Mouse (Mus musculus): ENCODE results near the gene Lhx3. TPM values are rescaled to one million over a fixed set of nuclear protein-coding genes. Genes with fewer than 3 reads are reported as not detected.

The Lhx3 gene
- total RNA-seq (2014; rRNA removed) (0.38 TPM in 1 of 2 replicates, not detected in the other), polyA plus RNA-seq (2015; fragmentation: Nextera tagmentation; extraction: Ambion mirVana) (0.12 TPM in 1 of 2 replicates, not detected in the other)

GRCm38 (mm10) chr2:26208126-26208789, at the start of gene Lhx3:
Gene Lhx3 (minus strand): TSS chr2:26208289.
- H3K36me3 ChIP-seq (ENCODE audit: insufficient read depth, low read length): peaks cover 36% of the 10 kb centered on the region
- 0 out of 2 replicates have a peak, but pooled peaks cover 6% of the 10 kb centered on the region for H3K4me1 ChIP-seq (ENCODE audit: insufficient read depth, low read length)
- DNase-seq (ENCODE audit: low spot score) (peak; percentile 66), ATAC-seq (ENCODE audit: low FRiP score) (peak; percentile 38; the same call in 1 of the 2 replicates)
- no peak for TF ChIP-seq CTCF (IDR thresholded peaks at IDR 0.05)
- peaks cover 47% of the 10 kb centered on the region for H3K27me3 ChIP-seq (ENCODE audit: insufficient read depth, low read length)
- H3K4me2 ChIP-seq (ENCODE audit: low read depth, low read length, poor library complexity, severe bottlenecking): no peak within 1 kb of the TSS
- no peak within 1 kb of the TSS for H3K27ac ChIP-seq (ENCODE audit: low read depth, low read length)
- 17% methylated on average over 19 of the region's 19 CpGs for WGBS
- no peak within 1 kb of the TSS for H3K9ac ChIP-seq (replicated peaks; ENCODE audit: low read length, poor library complexity, severe bottlenecking)
- no peak within 1 kb of the TSS for H3K4me3 ChIP-seq (ENCODE audit: low read depth, low read length)
- H3K9me3 ChIP-seq (ENCODE audit: low read length): no peaks in the 10 kb centered on the region

DNA sequence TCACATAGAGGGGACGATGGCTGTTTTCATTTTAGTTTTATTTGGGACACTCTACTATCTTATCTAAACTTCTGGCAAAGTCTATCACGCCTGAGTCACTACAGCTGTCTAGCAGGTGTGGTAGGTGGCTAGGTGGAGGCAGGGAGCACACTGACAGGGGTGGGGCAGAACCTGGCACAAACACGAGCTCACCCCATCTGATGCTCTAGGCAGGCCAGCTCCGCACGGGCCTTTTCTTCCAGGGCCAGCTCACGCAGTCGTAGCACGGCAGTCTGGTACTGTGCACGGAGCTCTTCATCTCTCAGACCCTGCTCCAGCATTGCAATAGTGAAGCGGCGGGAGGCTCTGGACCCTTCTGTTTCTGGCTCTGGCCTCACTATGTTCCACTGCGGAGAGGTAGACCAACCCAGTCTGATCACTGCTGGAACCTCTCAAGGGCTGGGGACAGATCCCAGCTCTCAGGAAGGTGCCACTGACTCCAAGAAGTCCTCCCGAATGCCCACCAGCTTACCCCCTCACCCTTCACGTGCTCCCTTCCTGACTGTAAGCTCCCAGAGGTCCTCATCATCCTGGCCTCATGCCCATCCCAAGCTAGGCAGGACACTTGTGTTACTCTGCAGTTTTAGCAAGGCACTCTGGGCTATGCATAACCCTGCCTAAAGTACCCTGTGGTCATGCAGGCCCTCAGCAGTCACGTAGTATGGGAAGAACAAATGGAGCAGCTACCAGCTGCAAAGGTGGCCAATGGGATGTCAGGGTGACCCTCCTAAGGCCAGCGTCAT, 49.4 kb upstream of the Lhx3 start:
- DNase-seq (ENCODE audit: low spot score) (no peak), ATAC-seq (ENCODE audit: low FRiP score) (no peak)
- Histone ChIP-seq H3K9me3 (ENCODE audit: low read length) (no peaks in the 10 kb centered on the region), H3K36me3 (ENCODE audit: insufficient read depth, low read length) (no peaks in the 10 kb centered on the region), H3K4me2 (ENCODE audit: low read depth, low read length, poor library complexity, severe bottlenecking) (no peak overlapping the region), H3K27ac (ENCODE audit: low read depth, low read length) (no peak overlapping the region), H3K27me3 (ENCODE audit: insufficient read depth, low read length) (no peaks in the 10 kb centered on the region), H3K9ac (replicated peaks; ENCODE audit: low read length, poor library complexity, severe bottlenecking) (no peak overlapping the region), H3K4me1 (ENCODE audit: insufficient read depth, low read length) (no peaks in the 10 kb centered on the region), H3K4me3 (ENCODE audit: low read depth, low read length) (no peak overlapping the region)
- no peak for TF ChIP-seq CTCF (IDR thresholded peaks at IDR 0.05)
- WGBS: 89% methylated on average over 16 of the region's 16 CpGs

GRCm38 (mm10) chr2:26254816-26255215, 46.7 kb upstream of the Lhx3 start:
- 42% methylated on average over 4 of the region's 4 CpGs for WGBS
- H3K4me1 ChIP-seq (ENCODE audit: insufficient read depth, low read length): no peaks in the 10 kb centered on the region
- no peak overlapping the region for H3K9ac ChIP-seq (replicated peaks; ENCODE audit: low read length, poor library complexity, severe bottlenecking)
- no peak for TF ChIP-seq CTCF (IDR thresholded peaks at IDR 0.05)
- no peaks in the 10 kb centered on the region for H3K9me3 ChIP-seq (ENCODE audit: low read length)
- DNase-seq (ENCODE audit: low spot score) (peak; percentile 25), ATAC-seq (ENCODE audit: low FRiP score) (no peak)
- H3K27ac ChIP-seq (ENCODE audit: low read depth, low read length): no peak overlapping the region
- no peaks in the 10 kb centered on the region for H3K27me3 ChIP-seq (ENCODE audit: insufficient read depth, low read length)
- H3K4me3 ChIP-seq (ENCODE audit: low read depth, low read length): no peak overlapping the region
- no peak overlapping the region for H3K4me2 ChIP-seq (ENCODE audit: low read depth, low read length, poor library complexity, severe bottlenecking)
- no peaks in the 10 kb centered on the region for H3K36me3 ChIP-seq (ENCODE audit: insufficient read depth, low read length)

DNA sequence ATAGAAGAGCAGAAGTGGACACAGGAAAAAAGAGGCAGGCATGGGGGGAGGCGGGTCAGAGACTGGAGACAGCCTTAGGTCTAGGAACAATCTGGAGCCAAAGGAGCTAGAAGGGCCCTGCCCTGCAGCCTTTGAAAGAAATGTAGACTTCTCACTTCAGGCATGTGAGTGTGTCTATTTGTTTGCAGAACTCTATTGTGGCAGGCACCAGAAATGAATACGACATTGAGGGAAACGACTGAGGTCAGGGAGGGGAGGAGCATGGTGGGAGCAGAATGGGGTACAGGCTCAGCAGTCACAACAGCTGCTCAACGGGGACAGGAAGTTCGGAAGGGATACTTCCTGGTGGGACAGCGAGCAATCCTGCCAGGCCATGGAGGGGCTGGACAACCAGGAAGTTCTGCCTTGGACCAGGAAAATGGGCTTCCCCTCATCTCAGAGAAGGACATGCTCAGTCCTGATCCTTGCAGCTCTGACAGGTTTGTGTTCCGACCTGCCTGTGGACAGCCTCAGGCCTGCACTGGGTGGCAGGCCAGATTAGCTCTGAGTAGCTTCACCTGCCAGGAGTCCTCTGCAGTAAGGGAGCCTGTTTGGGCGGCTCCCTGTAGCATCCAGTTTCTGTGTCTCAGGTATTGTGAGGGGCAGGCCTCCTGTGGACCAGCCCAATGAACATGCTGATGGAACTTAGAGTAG, 44.6 kb upstream of the Lhx3 start:
- H3K4me3 ChIP-seq (ENCODE audit: low read depth, low read length): no peak overlapping the region
- H3K27me3 ChIP-seq (ENCODE audit: insufficient read depth, low read length): no peaks in the 10 kb centered on the region
- no peak overlapping the region for H3K4me2 ChIP-seq (ENCODE audit: low read depth, low read length, poor library complexity, severe bottlenecking)
- DNase-seq (ENCODE audit: low spot score) (no peak), ATAC-seq (ENCODE audit: low FRiP score) (no peak)
- H3K9me3 ChIP-seq (ENCODE audit: low read length): no peaks in the 10 kb centered on the region
- H3K36me3 ChIP-seq (ENCODE audit: insufficient read depth, low read length): no peaks in the 10 kb centered on the region
- H3K4me1 ChIP-seq (ENCODE audit: insufficient read depth, low read length): no peaks in the 10 kb centered on the region
- H3K27ac ChIP-seq (ENCODE audit: low read depth, low read length): no peak overlapping the region
- no peak for TF ChIP-seq CTCF (IDR thresholded peaks at IDR 0.05)
- WGBS: 71% methylated on average over 8 of the region's 8 CpGs
- no peak overlapping the region for H3K9ac ChIP-seq (replicated peaks; ENCODE audit: low read length, poor library complexity, severe bottlenecking)

- no peak for ATAC-seq (ENCODE audit: low FRiP score)
- 66% methylated on average over 3 of the region's 3 CpGs for WGBS
Observed at GRCm38 (mm10) chr2:26247531-26247930, 39.4 kb upstream of the Lhx3 start.

More at GRCm38 (mm10) chr2:26247531-26247930, 39.4 kb upstream of the Lhx3 start:
- no peak for DNase-seq (ENCODE audit: low spot score)
- Histone ChIP-seq H3K4me1 (ENCODE audit: insufficient read depth, low read length) (no peaks in the 10 kb centered on the region), H3K9me3 (ENCODE audit: low read length) (no peaks in the 10 kb centered on the region), H3K4me2 (ENCODE audit: low read depth, low read length, poor library complexity, severe bottlenecking) (no peak overlapping the region), H3K9ac (replicated peaks; ENCODE audit: low read length, poor library complexity, severe bottlenecking) (no peak overlapping the region), H3K4me3 (ENCODE audit: low read depth, low read length) (no peak overlapping the region), H3K36me3 (ENCODE audit: insufficient read depth, low read length) (no peaks in the 10 kb centered on the region), H3K27ac (ENCODE audit: low read depth, low read length) (no peak overlapping the region), H3K27me3 (ENCODE audit: insufficient read depth, low read length) (no peaks in the 10 kb centered on the region)
- no peak for TF ChIP-seq CTCF (IDR thresholded peaks at IDR 0.05)
